Mouse (Mus musculus) limb, embryonic 14.5 days (tissue): ENCODE data around the gene Zfp507. TPM values are rescaled to one million over a fixed set of nuclear protein-coding genes. Genes with fewer than 3 reads are reported as not detected.

Experiments used
- ATAC-seq: fragments of 200-750 bp; cut with Nextera tagmentation; 2 replicates; pipeline ENCODE4 v1.8.0; 2017; ENCODE audit warnings: low read depth, moderate number of reproducible peaks, moderate TSS enrichment; ENCODE audit not compliant: low FRiP score
- DNase-seq: peaks from one replicate; pipeline ENCODE4 v3.0.0-alpha.2; 2015; ENCODE audit warnings: low spot score
- H3K27ac ChIP-seq: fragments of 300-500 bp; sonication (generic); replicated peaks from 2 replicates; pipeline ENCODE4 v1.5.1; 2014; ENCODE audit warnings: low read depth, mild to moderate bottlenecking, low read length, moderate library complexity, mixed read lengths
- H3K27me3 ChIP-seq: fragments of 300-500 bp; sonication (generic); 2 replicates; pipeline ENCODE4 v1.6.1; 2014; ENCODE audit warnings: low read length, mixed read lengths; ENCODE audit not compliant: control insufficient read depth, insufficient read depth
- H3K36me3 ChIP-seq: fragments of 300-500 bp; sonication (generic); 2 replicates; pipeline ENCODE4 v1.6.1; 2014; ENCODE audit warnings: mild to moderate bottlenecking, low read length, moderate library complexity, mixed read lengths; ENCODE audit not compliant: control insufficient read depth, insufficient read depth
- H3K4me1 ChIP-seq: fragments of 300-500 bp; sonication (generic); 2 replicates; pipeline ENCODE4 v1.6.1; 2014; ENCODE audit warnings: antibody characterized with exemption, low read length, mixed read lengths; ENCODE audit not compliant: control insufficient read depth, insufficient read depth
- H3K4me2 ChIP-seq: fragments of 300-500 bp; sonication (generic); replicated peaks from 2 replicates; pipeline ENCODE4 v1.6.1; 2014; ENCODE audit warnings: low read depth, mild to moderate bottlenecking, low read length, moderate library complexity; ENCODE audit not compliant: severe bottlenecking
- H3K4me3 ChIP-seq: fragments of 300-500 bp; sonication (generic); replicated peaks from 2 replicates; pipeline ENCODE4 v1.5.1; 2014; ENCODE audit warnings: low read length
- H3K9ac ChIP-seq: fragments of 300-500 bp; sonication (generic); 2 replicates; pipeline ENCODE4 v1.6.1; 2014; ENCODE audit warnings: mild to moderate bottlenecking, low read depth, low read length, moderate library complexity; ENCODE audit not compliant: severe bottlenecking
- H3K9me3 ChIP-seq: fragments of 300-500 bp; sonication (generic); 2 replicates; pipeline ENCODE4 v1.6.1; 2016; ENCODE audit warnings: low read length; ENCODE audit not compliant: control insufficient read depth
- POLR2A ChIP-seq: fragments of 200-500 bp; IDR thresholded peaks from 2 replicates; pipeline ENCODE4 v1.8.0; 2012; ENCODE audit warnings: inconsistent platforms, mild to moderate bottlenecking, moderate library complexity, borderline replicate concordance; ENCODE audit not compliant: insufficient read depth, insufficient read length; ENCODE audit errors: extremely low read depth
- WGBS: fragments of 180-500 bp; shearing (Covaris S2); extraction: QIAGEN DNeasy Blood & Tissue Kit; methylation state at CpG from one replicate; pipeline ENCODE4 v1.1.7; 2014; 5-methylcytosine and 5-hydroxymethylcytosine counted together
- polyA plus RNA-seq, 2 experiments: library from polyadenylated mRNA; depleted of rRNA in 1 of 2; stranded (reverse) in 1 of 2; unstranded in 1 of 2; fragments of >200 nt; fragmentation: Nextera tagmentation in 1 of 2; extraction: Ambion mirVana in 1 of 2; gene quantifications; 2 replicates each; pipeline versions ENCODE4 v1.2.1 to v1.2.3; 2012 to 2014

The Zfp507 gene
- 21.8 and 22.5 TPM in 2 replicates for polyA plus RNA-seq (2012; rRNA removed)
- polyA plus RNA-seq (2014; fragmentation: Nextera tagmentation; extraction: Ambion mirVana): 18.6 and 21.7 TPM in 2 replicates

DNA sequence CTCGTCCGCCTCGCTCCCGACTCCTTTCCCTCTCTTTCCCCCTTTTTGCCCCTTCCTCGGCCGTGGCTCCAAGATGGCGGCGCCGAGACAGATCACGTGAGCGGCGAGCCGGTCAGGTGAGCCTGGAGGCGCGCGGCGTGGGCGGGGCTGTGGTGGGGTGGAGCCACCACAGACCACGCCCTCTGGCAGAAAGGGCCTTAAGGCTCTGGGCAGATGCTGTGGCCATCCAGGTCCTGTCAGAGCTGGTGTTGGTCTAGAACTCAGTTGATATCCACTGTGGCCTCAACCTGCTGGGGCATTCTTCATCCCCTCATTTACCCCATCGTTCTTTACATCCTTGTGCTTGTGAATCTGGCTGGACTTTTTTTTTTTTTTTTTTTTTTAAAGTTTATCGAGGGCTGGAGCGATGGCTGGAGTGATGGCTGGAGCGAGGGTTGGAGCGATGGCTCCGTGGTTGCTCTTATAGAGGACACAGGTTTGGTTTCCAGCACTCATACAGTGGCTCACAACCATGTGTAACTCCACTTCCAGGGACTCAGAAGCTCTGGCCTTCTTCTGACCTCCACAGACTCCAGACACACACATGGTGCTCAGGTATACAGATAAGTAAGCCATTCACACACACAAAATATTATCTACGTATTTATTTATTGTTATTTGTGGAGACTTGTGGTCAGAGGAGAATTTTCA lies at the start of gene Zfp507:
Gene Zfp507 (minus strand): TSS at position 98 of the 690 bp plus-strand sequence.
- no peaks in the 10 kb centered on the region for H3K27me3 ChIP-seq
- peak within 1 kb of the TSS; percentile 91 for H3K4me3 ChIP-seq
- H3K27ac ChIP-seq: peak within 1 kb of the TSS; percentile 91
- H3K9me3 ChIP-seq: no peaks in the 10 kb centered on the region
- peak within 1 kb of the TSS; percentile 79 for H3K4me2 ChIP-seq
- 30% methylated on average over 18 of the region's 26 CpGs for WGBS
- peak; percentile 93 for DNase-seq
- peak; percentile 98 for ATAC-seq
- H3K4me1 ChIP-seq: peaks cover 7% of the 10 kb centered on the region
- TF ChIP-seq POLR2A: no peak
- H3K36me3 ChIP-seq: peaks cover 28% of the 10 kb centered on the region
- peak within 1 kb of the TSS; percentile 98 for H3K9ac ChIP-seq

DNA sequence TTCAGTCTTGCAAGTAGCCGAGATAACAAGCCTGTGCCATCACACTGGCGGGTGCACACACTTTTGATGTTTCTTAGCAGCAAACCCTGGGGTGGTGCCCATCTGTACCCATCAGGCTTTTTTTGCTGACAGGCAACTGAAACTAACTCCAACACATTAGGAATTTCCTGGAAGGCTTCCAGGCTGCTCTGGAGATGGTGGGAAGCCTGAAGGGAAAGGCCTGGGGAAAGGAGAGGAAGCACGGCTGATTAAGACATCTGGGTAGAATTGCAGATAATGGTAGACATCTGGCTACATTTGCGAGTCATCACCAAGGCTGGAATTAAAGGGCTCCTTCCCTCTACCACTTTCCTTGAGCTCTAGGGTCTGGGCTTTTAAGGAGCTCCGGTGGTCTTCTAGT lies 47.6 kb upstream of the Zfp507 start:
- Histone ChIP-seq H3K4me2 (no peak overlapping the region), H3K27ac (no peak overlapping the region), H3K9me3 (no peaks in the 10 kb centered on the region), H3K9ac (no peak overlapping the region), H3K36me3 (no peaks in the 10 kb centered on the region), H3K4me3 (no peak overlapping the region), H3K27me3 (no peaks in the 10 kb centered on the region), H3K4me1 (0 out of 2 replicates have a peak, but pooled peaks cover 8% of the 10 kb centered on the region)
- 56% methylated on average over 5 of the region's 5 CpGs for WGBS
- DNase-seq (peak; percentile 38), ATAC-seq (no peak)
- TF ChIP-seq POLR2A: no peak

DNA sequence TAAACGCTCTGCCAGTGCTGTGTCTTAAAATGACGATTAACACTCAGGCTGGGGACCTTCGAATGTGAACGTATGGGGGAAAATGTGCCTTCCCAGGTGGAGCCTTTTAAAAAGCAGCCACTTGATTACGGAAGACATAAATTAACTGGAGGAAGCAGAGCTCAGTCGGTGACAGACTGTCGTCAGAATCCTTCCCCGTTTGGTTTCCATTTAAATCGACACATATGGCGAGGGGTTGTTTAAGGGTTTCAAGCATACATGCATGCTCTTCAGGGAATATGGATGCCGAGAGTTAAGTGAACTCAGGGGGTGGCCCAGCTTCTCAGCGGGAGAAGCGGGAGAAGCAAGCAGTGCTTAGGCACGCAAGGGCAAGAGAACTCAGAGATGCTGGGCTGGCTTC lies 45.7 kb upstream of the Zfp507 start:
- WGBS: 10% methylated on average over 14 of the region's 14 CpGs
- TF ChIP-seq POLR2A: no peak
- Histone ChIP-seq H3K27ac (no peak overlapping the region), H3K36me3 (no peaks in the 10 kb centered on the region), H3K4me1 (0 out of 2 replicates have a peak, but pooled peaks cover 8% of the 10 kb centered on the region), H3K4me3 (no peak overlapping the region), H3K27me3 (no peaks in the 10 kb centered on the region), H3K9me3 (no peaks in the 10 kb centered on the region), H3K4me2 (peak overlapping the region; percentile 32; the same call in 1 of the 2 replicates), H3K9ac (no peak overlapping the region)
- DNase-seq (no peak), ATAC-seq (no peak)

DNA sequence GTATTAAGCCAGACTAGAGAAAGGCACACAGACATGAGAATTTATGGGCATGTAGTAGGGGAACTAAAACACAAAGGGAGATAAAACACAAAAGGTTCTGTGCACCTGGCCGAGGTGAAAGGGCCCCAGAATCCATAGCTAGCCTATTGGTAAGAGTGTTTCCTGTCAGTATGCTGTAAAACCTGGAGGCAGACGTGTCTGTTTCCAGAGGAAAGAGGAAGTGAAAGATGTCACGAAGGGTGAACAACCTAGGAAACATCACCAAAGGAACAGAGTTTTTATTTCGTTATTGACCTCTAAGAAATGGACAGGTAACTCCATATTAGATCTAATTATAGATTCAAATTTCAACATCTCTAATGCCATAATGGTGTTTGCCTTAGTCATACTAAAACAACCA lies 37.7 kb upstream of the Zfp507 start:
- Histone ChIP-seq H3K36me3 (no peaks in the 10 kb centered on the region), H3K4me3 (no peak overlapping the region), H3K27ac (no peak overlapping the region), H3K4me2 (no peak overlapping the region), H3K9me3 (no peaks in the 10 kb centered on the region), H3K27me3 (no peaks in the 10 kb centered on the region), H3K4me1 (no peaks in the 10 kb centered on the region), H3K9ac (no peak overlapping the region)
- TF ChIP-seq POLR2A: no peak
- WGBS: 72% methylated on average over 4 of the region's 4 CpGs
- no peak for ATAC-seq
- DNase-seq: no peak

DNA sequence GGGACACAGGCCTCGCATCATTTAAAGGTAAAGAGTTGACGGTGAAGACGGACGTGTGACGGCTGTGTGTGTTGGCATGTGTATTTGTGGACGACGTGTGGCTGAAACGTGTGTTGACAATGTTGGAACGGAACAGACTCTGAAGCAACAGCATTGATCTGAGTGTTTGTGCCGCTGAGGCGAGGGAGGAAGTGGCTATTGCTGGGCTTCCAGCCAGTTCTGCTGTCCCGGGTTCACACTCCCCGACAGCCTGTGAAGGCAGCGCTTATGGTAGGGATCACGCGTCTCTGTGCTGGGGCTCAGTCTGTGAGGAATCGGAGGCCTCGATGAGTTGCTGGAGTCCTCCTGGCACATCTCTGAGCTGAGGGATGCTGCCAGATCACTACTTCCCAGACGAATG lies 34.0 kb upstream of the Zfp507 start:
- Histone ChIP-seq H3K9ac (no peak overlapping the region), H3K4me1 (no peaks in the 10 kb centered on the region), H3K27ac (no peak overlapping the region), H3K4me2 (no peak overlapping the region), H3K36me3 (no peaks in the 10 kb centered on the region), H3K27me3 (no peaks in the 10 kb centered on the region), H3K9me3 (no peaks in the 10 kb centered on the region), H3K4me3 (no peak overlapping the region)
- ATAC-seq (no peak), DNase-seq (peak; percentile 22)
- TF ChIP-seq POLR2A: no peak
- WGBS: 66% methylated on average over 19 of the region's 19 CpGs

DNA sequence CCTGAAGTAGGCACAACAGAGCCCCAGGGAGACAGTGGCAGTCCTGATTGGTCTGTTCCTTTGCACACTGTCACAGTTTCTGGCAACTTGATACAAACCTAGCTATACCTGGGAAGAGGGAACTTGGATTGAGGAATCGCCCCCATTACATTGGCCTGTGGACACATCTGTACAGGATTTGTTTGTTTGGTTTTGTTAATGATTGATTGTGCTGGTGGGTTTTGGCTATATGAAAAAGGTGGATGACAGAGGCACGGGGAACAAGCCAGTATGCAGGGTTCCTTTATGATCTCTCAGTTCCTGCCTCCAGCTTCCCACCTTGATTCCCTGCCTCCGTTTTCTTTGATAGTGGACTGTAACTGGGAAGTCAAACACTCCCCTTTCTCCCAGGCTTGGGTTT lies 33.6 kb upstream of the Zfp507 start:
- Histone ChIP-seq H3K4me2 (no peak overlapping the region), H3K27ac (no peak overlapping the region), H3K4me1 (no peaks in the 10 kb centered on the region), H3K4me3 (no peak overlapping the region), H3K36me3 (no peaks in the 10 kb centered on the region), H3K9ac (no peak overlapping the region), H3K9me3 (no peaks in the 10 kb centered on the region), H3K27me3 (no peaks in the 10 kb centered on the region)
- WGBS: 69% methylated on average over 3 of the region's 3 CpGs
- TF ChIP-seq POLR2A: no peak
- no peak for ATAC-seq
- no peak for DNase-seq
